Mouse (Mus musculus) thymus, postnatal 25 days (tissue): ENCODE data around the gene Sowahb.
A peak's percentile ranks its signal among the peaks of the same experiment; 100 is the strongest.

ENCODE experiments used
- DNase-seq: peaks from one replicate; pipeline ENCODE4 v3.0.0; 2022

The Sowahb gene

GRCm38 (mm10) chr5:93044584-93045370 lies at the start of gene Sowahb:
TSS of gene Sowahb (minus strand) at chr5:93045022.
- DNase-seq: no peak

GRCm38 (mm10) chr5:93093638-93094527 lies 49.1 kb upstream of the Sowahb start:
- peak; percentile 56 for DNase-seq

DNA sequence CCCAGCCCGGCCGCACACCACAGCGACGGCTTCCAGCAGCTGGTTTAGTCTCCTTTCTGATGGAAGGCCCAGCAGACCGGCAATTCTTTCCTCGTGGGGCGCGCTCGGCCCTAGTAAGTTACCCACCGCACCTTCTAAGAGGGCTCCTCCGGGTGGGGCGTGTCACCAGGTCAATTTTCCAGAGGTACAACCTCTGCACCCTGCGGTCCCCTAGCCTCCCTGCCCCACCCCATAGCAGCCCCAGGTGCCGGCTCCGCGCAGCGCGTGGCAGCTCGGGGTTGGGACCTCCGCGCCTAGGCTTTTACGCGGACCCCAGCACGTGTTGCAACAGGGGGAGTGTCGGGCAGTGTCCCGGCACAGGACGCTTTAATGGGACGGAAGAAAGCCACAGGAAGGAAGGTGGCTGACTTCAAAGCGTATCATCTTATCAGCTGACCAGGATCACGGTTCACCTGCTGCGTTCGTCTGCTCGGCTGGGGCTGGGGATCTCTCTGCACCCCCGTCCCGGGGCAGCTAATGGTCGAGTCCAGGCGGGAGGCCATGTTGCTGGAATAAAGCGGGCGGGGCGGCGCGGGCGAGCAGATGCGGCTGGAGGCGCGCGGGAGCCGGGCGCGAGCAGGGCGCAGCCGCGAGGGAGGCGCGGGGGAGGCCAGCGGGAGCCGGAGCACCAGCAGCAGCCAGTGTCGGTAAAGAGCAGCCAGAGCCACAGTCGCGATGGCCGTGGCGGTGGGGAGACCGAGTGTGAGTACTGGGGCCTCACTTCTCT lies 48.2 kb upstream of the Sowahb start, which contains the start of gene Sept11:
Gene Sept11, plus strand, starts transcription at position 581 of the 766 bp plus-strand sequence.
- DNase-seq: peak; percentile 92

DNA sequence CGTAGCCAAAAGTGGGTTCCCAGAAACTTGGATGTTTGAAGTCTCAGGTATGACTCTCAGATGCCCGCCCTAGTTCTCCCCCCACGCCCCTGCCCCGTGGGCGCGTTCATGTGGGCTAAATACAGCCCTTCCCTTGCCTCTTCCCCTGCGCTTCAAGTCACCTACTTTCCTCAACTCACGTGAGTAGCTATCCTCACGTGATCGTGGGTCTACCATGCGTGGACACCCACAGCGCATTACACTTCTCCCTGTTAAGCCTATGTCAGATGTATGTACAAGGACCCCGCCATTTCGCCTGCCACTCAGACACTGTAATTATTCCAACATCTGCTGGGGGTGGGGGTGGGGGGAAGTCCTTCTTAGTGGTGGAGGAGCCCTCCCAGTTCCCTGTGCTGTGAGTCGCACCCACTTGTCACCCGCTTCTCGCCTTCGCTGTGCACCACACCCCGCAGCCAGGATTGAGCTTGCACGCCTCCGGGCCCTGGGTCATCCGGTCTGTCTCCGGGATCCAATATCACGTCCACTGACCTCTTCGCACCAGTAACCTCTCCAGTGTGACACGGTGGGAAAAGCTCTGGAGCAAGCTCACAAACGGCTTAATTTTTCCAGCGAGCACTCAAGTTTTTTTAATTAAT lies 47.4 kb upstream of the Sowahb start:
- peak; percentile 30 for DNase-seq

DNA sequence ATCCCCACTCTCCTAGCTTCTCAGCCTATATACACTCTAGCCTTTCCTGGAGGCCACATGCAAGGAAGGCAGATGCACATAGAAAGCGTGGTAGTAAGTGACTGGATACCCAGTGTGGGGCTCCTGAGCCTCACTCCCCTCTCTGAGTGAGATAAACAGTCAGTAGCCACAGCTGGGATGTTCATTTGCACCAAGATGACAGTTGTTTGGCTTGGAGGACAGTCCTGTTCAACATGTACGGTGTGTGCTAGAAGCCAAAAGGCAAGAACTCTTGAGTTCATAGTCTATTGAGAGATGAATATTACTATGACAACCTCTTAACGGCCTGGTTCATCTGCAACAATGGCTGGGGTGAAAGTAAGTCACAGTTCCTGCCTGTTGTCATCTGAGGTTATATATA lies 46.4 kb upstream of the Sowahb start:
- DNase-seq: no peak

GRCm38 (mm10) chr5:93085900-93086299 lies 41.1 kb upstream of the Sowahb start:
- DNase-seq: no peak

- no peak for DNase-seq
Measured at GRCm38 (mm10) chr5:93085015-93085598, 40.3 kb upstream of the Sowahb start.

GRCm38 (mm10) chr5:93079596-93079995 lies 34.8 kb upstream of the Sowahb start:
- DNase-seq: no peak

DNA sequence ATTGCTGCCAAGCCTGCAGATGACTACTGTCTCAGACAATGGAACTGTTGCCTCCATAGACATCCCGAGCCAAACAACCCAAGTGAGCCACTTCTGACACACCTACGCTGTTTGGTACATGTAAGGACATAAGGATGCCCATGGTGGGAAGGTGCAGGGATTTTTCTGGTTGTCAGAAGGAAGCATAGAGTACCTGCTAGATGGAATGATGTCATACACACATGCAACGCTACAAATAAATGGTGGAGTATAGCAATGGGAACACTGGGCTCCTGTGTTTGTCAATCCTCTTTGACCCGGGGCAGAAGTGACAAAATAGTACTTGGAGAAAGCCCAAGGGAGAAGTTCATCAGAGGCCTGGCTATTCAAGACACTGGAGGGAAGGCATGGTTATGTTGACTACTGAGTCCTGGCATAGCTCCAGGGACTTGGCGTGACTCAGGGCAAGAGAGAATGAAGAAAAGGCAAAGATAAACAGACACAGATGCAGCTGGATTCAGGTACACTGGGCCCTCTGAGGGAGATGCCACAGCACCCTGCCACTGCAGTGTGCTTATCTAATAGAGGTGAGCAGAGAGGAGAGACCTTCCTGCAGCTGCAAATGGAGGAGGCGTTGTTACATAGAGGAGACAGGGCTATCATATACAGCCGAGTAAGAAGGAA lies 33.0 kb upstream of the Sowahb start:
- DNase-seq: no peak

- no peak for DNase-seq
Measured at GRCm38 (mm10) chr5:93060865-93061264, 16.0 kb upstream of the Sowahb start.

GRCm38 (mm10) chr5:93053606-93054397 lies 9.0 kb upstream of the Sowahb start:
- DNase-seq: no peak

DNA sequence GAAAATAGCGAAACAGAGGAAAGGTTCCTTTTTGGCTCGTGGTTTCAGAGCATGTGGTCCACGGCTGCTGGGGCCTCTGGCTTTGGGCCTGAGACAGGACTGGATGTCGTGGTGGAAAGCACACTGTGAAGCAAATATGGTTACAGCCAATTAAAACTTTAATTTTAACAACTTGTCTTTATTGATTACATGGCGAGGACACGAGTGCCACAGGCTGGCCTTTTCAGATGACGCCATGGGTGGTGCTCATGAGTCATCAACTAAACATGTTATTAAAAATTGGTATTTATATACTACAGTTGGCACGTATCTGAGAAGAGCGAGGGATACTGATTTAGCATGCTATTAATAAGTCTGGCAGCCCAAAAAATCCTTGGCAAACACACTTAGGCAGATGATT lies 7.1 kb upstream of the Sowahb start:
- DNase-seq: no peak

- no peak for DNase-seq
Measured at GRCm38 (mm10) chr5:93051041-93051440, 6.2 kb upstream of the Sowahb start.

GRCm38 (mm10) chr5:93049971-93050370 lies 5.1 kb upstream of the Sowahb start:
- DNase-seq: no peak

DNA sequence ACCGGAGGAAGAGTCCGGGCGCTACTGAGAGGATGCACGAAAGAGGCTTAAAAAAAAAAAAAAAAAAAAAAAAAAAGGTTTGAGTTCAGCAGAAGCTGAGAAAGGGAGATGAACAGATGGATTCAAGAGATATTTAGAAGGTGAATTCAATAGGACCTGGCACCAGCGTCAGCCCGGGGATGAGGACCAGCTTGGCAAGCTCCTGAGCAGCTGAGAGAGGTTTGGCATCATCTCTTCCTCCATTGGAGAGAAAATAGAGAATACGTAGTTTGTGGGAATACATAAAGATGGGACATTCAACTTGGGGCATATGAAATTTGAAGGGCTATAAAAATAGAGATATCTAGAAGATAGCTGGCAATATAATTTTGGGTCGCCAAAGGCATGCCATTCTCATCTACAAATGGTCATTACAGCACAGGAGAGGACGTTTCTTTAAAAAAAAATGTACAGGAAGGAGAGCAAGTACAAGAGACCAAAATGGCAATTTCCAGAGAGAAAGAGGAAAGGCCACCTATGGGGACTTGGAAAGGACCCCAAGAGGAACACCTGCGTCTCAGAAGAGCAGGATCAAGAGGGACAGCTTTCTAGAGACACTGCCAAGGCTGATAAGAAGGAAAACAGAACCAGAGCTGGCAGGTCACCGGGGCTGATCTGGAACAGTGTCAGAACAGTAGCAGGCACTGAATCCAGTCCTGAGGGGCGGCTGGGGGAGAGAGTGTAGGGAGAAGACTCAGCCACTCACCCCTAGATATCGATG lies 3.8 kb upstream of the Sowahb start:
- DNase-seq: no peak

DNA sequence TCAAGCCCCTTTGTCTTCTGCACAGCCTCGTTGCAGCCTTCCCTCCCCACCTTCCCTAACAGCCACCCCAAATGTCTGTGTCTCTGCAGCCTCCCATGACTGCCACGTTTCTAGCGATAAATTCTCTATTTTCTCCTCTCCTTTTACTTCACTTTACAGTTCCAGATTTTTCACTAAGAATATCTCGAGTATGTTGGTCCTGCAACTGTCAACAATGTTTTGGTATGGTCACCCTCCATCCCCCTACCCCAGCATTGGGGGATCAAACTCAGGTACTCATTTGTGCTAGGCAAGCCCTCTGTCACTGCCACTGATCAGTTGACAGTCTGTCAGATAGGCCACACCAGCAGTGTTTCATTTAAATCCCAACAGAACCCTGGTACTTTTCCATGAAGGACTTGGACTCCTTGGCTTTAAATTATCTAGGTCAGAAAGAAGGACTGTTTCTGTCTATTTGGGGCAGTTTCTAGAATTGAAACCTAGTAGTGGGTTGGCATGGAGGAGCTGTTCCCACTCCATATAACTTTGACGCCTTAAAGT lies 1.6 kb upstream of the Sowahb start:
- DNase-seq: no peak

DNA sequence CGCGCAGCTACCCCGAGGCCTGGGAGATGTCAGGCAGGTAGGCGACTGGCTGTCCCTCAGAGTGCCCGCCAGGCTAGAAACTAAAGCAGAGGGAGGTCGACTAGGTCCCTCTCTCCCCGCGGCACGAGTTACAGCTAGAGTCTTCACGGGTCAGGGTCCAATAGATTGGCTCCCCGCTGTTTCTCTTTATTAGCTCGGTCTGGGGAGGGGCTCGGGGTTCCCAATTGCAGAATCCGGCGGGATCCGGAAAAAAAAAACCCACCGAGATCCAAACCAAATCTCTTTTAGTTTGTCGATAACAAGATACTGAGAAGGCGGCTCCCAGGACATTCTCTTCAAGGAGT lies 521 bp upstream of the Sowahb start:
- no peak for DNase-seq

DNA sequence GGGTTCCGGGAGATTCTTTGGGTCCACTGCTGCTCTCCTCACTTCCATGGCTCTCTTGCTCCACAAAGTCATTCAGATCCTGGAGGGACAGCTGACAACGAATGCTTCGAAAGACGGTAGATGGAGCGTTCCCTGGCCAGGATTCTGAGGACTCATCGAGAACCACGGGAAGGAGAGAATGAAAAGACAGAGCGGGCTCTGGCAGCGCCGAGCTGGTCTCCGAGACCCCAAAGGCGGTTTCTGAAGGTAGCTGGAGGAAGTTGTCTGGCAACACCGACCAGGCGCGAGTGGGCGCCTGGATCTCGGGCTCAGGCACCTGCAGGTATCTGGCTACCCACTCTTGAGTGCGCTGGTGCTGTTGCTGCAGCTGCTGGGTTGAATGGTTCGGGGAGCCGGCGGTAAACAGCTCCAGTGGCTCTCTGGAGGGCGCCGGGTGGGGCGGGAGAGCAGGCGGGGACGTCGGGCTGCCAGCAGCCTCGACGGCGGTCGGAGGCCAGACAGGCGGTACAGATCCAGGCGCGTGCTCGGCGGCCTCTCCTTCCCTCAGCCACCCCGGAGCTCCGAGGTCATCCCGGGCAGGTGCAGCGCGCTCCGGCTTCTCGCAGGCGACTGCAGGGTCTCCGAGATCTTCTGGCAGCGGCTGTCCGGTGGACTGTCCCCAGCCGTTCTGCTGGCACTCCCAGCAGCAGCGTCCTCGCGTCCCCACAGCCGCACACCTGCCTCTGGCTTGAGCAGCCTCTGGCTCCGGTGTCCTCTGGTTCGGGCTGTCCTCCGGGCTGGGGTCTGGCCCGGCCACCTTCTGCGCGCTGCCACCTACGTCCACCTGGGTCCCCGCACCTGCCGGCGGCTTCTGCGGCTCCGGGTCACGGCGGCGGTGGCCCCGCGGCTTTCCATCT lies 886 bp downstream of the Sowahb start:
- DNase-seq: no peak
